Mouse (Mus musculus) embryonic facial prominence, embryonic 11.5 days (tissue): ENCODE results near the gene Prps1. TPM values are rescaled to one million over a fixed set of nuclear protein-coding genes. Genes with fewer than 3 reads are reported as not detected.
A peak's percentile ranks its signal among the peaks of the same experiment; 100 is the strongest.

Experiments used
- ATAC-seq: fragments of 200-750 bp; cut with Nextera tagmentation; replicated peaks from 2 replicates; pipeline ENCODE4 v1.8.0; 2017; ENCODE audit warnings: low read depth; ENCODE audit not compliant: insufficient number of reproducible peaks, low FRiP score, low TSS enrichment
- DNase-seq: peaks from one replicate; pipeline ENCODE4 v3.0.0-alpha.2; 2015; ENCODE audit warnings: low spot score
- H3K27ac ChIP-seq: fragments of 300-500 bp; sonication (generic); replicated peaks from 2 replicates; pipeline ENCODE4 v1.5.1; 2014; ENCODE audit warnings: mild to moderate bottlenecking, low read depth, low read length, control low read depth
- H3K27me3 ChIP-seq: fragments of 300-500 bp; sonication (generic); 2 replicates; pipeline ENCODE4 v1.6.1; 2014; ENCODE audit warnings: mild to moderate bottlenecking, low read length, moderate library complexity, mixed read lengths; ENCODE audit not compliant: control insufficient read depth, insufficient read depth
- H3K36me3 ChIP-seq: fragments of 300-500 bp; sonication (generic); replicated peaks from 2 replicates; pipeline ENCODE4 v1.6.1; 2014; ENCODE audit warnings: low read depth, mild to moderate bottlenecking, low read length, moderate library complexity, mixed read lengths; ENCODE audit not compliant: control insufficient read depth, insufficient read depth
- H3K4me1 ChIP-seq: fragments of 300-500 bp; sonication (generic); 2 replicates; pipeline ENCODE4 v1.6.1; 2014; ENCODE audit warnings: low read length, mixed read lengths; ENCODE audit not compliant: control insufficient read depth, insufficient read depth
- H3K4me2 ChIP-seq: fragments of 300-500 bp; sonication (generic); 2 replicates; pipeline ENCODE4 v1.6.1; 2014; ENCODE audit warnings: low read depth, mild to moderate bottlenecking, control low read depth, low read length, moderate library complexity
- H3K4me3 ChIP-seq: fragments of 300-500 bp; sonication (generic); 2 replicates; pipeline ENCODE4 v1.5.1; 2014; ENCODE audit warnings: low read depth, low read length, control low read depth
- H3K9ac ChIP-seq: fragments of 300-500 bp; sonication (generic); replicated peaks from 2 replicates; pipeline ENCODE4 v1.6.1; 2014; ENCODE audit warnings: mild to moderate bottlenecking, control low read depth, low read length
- H3K9me3 ChIP-seq: fragments of 300-500 bp; sonication (generic); replicated peaks from 2 replicates; pipeline ENCODE4 v1.6.1; 2016; ENCODE audit warnings: mild to moderate bottlenecking, low read length, inconsistent platforms, mixed read lengths; ENCODE audit not compliant: control insufficient read depth
- WGBS: fragments of 180-500 bp; shearing (Covaris S2); extraction: QIAGEN DNeasy Blood & Tissue Kit; methylation state at CpG from one replicate; pipeline ENCODE4 v1.1.7; 2014; 5-methylcytosine and 5-hydroxymethylcytosine counted together
- polyA plus RNA-seq: library from polyadenylated mRNA; unstranded; fragments of >200 nt; fragmentation: Nextera tagmentation; extraction: Ambion mirVana; gene quantifications from 2 replicates; pipeline ENCODE4 v1.2.1, GENCODE M21; 2014

Gene Prps1
- polyA plus RNA-seq, 1 experiment from 2014 or later = 88.4 TPM

DNA sequence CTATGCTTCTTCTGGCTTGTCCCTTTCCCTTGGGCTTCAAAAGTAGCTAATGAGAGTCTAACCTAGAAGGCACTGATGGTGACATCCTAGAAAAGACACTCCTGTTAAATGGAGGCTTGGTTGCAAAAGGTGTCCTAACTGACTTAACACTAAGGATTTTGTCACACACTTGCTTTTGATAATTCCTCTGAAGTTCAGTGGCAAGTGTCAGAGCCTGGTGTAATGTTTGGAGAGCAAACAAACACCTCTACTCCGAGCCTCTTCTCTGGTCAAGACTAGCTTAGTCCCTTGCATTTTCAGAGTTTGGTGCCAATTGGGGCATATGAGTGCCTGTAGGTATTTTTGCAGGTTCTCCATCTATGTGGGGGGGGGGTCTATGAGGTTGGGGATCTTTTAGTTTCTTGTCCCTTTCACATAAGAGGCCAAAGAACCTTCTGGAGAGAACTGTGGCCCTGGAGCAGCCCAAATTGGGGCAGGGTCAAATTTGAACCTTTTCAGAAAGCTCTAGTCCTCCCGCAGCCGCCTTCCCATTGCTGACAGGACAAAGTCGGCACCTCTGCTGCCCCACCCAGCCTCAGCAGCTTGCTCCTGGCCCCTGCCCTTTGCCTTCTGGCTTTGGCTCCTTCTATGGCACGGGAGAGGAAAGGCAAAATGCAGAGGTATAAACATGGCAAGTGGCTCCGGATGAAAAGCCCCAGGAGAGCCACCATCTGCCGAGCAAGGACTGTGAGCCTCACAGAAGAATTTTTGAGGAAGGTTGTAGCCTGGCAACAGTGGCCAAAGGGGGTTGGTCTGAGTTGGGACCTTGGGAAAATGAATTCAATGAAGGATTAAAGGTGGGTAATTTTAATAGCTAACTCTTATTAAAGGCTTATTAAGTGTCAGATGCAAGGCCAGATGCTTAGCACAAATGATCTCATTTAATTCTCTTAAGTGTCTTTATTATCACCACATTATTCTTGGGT is 55.6 kb downstream of the Prps1 start:
- H3K4me2 ChIP-seq = no peak overlapping the region
- no peaks in the 10 kb centered on the region for H3K9me3 ChIP-seq
- 58% methylated on average over 7 of the region's 7 CpGs for WGBS
- H3K9ac ChIP-seq = no peak overlapping the region
- no peaks in the 10 kb centered on the region for H3K4me1 ChIP-seq
- no peaks in the 10 kb centered on the region for H3K36me3 ChIP-seq
- DNase-seq (no peak), ATAC-seq (no peak)
- H3K27me3 ChIP-seq = peaks cover 7% of the 10 kb centered on the region; the same call in 1 of the 2 replicates
- H3K4me3 ChIP-seq = no peak overlapping the region
- no peak overlapping the region; the same call in 1 of the 2 replicates for H3K27ac ChIP-seq

- Histone ChIP-seq H3K9me3 (no peaks in the 10 kb centered on the region), H3K4me2 (no peak overlapping the region), H3K4me3 (no peak overlapping the region), H3K4me1 (no peaks in the 10 kb centered on the region), H3K27me3 (peaks cover 7% of the 10 kb centered on the region; the same call in 1 of the 2 replicates), H3K27ac (no peak overlapping the region), H3K36me3 (no peaks in the 10 kb centered on the region), H3K9ac (no peak overlapping the region)
- ATAC-seq (no peak), DNase-seq (no peak)
- WGBS = 86% methylated on average over 2 of the region's 2 CpGs
These were observed 57.0 kb downstream of the Prps1 start for GRCm38 (mm10) chrX:140513379-140513778.

GRCm38 (mm10) chrX:140518351-140518750 is 61.9 kb downstream of the Prps1 start:
- Histone ChIP-seq H3K36me3 (no peaks in the 10 kb centered on the region), H3K4me3 (no peak overlapping the region), H3K9me3 (no peaks in the 10 kb centered on the region), H3K4me2 (no peak overlapping the region), H3K27ac (no peak overlapping the region), H3K9ac (no peak overlapping the region), H3K4me1 (no peaks in the 10 kb centered on the region), H3K27me3 (0 out of 2 replicates have a peak, but pooled peaks cover 2% of the 10 kb centered on the region)
- DNase-seq (no peak), ATAC-seq (no peak)
- WGBS = 83% methylated on average over 8 of the region's 8 CpGs

GRCm38 (mm10) chrX:140520146-140521102 is 64.0 kb downstream of the Prps1 start:
- Histone ChIP-seq H3K4me2 (peak overlapping the region; percentile 33), H3K9me3 (no peaks in the 10 kb centered on the region), H3K27ac (0 out of 2 replicates have a peak overlapping the region, but pooled peaks have one; percentile 28), H3K4me1 (no peaks in the 10 kb centered on the region), H3K4me3 (no peak overlapping the region), H3K36me3 (no peaks in the 10 kb centered on the region), H3K9ac (no peak overlapping the region), H3K27me3 (0 out of 2 replicates have a peak, but pooled peaks cover 2% of the 10 kb centered on the region)
- ATAC-seq (peak; percentile 92), DNase-seq (peak; percentile 86)
- 20% methylated on average over 24 of the region's 25 CpGs for WGBS

- Histone ChIP-seq H3K27me3 (0 out of 2 replicates have a peak, but pooled peaks cover 2% of the 10 kb centered on the region), H3K9ac (no peak overlapping the region), H3K4me3 (no peak overlapping the region), H3K4me2 (no peak overlapping the region), H3K36me3 (no peaks in the 10 kb centered on the region), H3K27ac (no peak overlapping the region), H3K4me1 (no peaks in the 10 kb centered on the region), H3K9me3 (no peaks in the 10 kb centered on the region)
- DNase-seq (no peak), ATAC-seq (no peak)
- WGBS = 51% methylated on average over 14 of the region's 14 CpGs
These were observed 65.8 kb downstream of the Prps1 start for GRCm38 (mm10) chrX:140522071-140522765.

DNA sequence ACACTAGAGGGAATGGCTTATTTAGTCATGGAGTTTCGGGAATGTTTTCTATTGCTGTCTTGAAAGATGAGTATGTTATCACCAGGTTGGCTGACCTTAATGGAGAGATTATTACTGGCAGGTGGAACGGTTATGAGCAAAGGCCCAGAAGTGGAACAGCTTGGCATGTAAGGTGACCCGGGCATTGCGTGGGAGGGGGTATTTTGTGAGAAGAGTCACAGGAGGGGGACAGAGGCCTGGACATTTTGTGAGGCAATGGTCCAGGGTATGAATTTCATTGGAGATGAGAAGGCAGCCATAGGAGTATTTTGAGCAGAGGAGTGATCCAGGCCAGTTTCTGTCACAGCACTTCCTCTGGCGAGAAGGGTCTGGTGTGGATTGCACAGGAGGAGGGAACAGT is 67.8 kb downstream of the Prps1 start:
- Histone ChIP-seq H3K4me3 (no peak overlapping the region), H3K4me2 (no peak overlapping the region), H3K4me1 (no peaks in the 10 kb centered on the region), H3K36me3 (no peaks in the 10 kb centered on the region), H3K27me3 (no peaks in the 10 kb centered on the region), H3K27ac (no peak overlapping the region), H3K9me3 (no peaks in the 10 kb centered on the region), H3K9ac (no peak overlapping the region)
- DNase-seq (no peak), ATAC-seq (no peak)
- WGBS = 80% methylated on average over 5 of the region's 5 CpGs
